Mouse (Mus musculus) midbrain, embryonic 16.5 days (tissue): Measurements from ENCODE around the gene Fopnl. TPM values are rescaled to one million over a fixed set of nuclear protein-coding genes. Genes with fewer than 3 reads are reported as not detected.

ENCODE experiments used
- ATAC-seq: fragments of 200-750 bp; cut with Nextera tagmentation; 2 replicates; pipeline ENCODE4 v1.8.0; 2017; ENCODE audit warnings: moderate TSS enrichment
- H3K27ac ChIP-seq: fragments of 300-500 bp; sonication (generic); 2 replicates; pipeline ENCODE4 v1.5.1; 2014; ENCODE audit warnings: mild to moderate bottlenecking, low read length, mixed read lengths
- H3K27me3 ChIP-seq: fragments of 300-500 bp; sonication (generic); 2 replicates; pipeline ENCODE4 v1.6.1; 2014; ENCODE audit warnings: low read depth, low read length, mixed read lengths; ENCODE audit not compliant: control insufficient read depth, insufficient read depth
- H3K36me3 ChIP-seq: fragments of 300-500 bp; sonication (generic); 2 replicates; pipeline ENCODE4 v1.6.1; 2014; ENCODE audit warnings: mild to moderate bottlenecking, low read length, moderate library complexity, mixed read lengths; ENCODE audit not compliant: control insufficient read depth, insufficient read depth
- H3K4me1 ChIP-seq: fragments of 300-500 bp; sonication (generic); 2 replicates; pipeline ENCODE4 v1.6.1; 2014; ENCODE audit warnings: mild to moderate bottlenecking, low read length, mixed read lengths; ENCODE audit not compliant: control insufficient read depth, insufficient read depth
- H3K4me2 ChIP-seq: fragments of 300-500 bp; sonication (generic); 2 replicates; pipeline ENCODE4 v1.6.1; 2014; ENCODE audit warnings: mild to moderate bottlenecking, low read length, mixed read lengths
- H3K4me3 ChIP-seq: fragments of 300-500 bp; sonication (generic); 2 replicates; pipeline ENCODE4 v1.5.1; 2014; ENCODE audit warnings: low read depth, mild to moderate bottlenecking, low read length, moderate library complexity, mixed read lengths
- H3K9ac ChIP-seq: fragments of 300-500 bp; sonication (generic); 2 replicates; pipeline ENCODE4 v1.6.1; 2014; ENCODE audit warnings: low read depth, low read length, mixed read lengths
- H3K9me3 ChIP-seq: fragments of 300-500 bp; sonication (generic); replicated peaks from 2 replicates; pipeline ENCODE4 v1.6.1; 2014; ENCODE audit warnings: mild to moderate bottlenecking, low read length, mixed read lengths; ENCODE audit not compliant: control insufficient read depth, poor library complexity, severe bottlenecking
- WGBS: fragments of 180-500 bp; shearing (Covaris S2); extraction: QIAGEN DNeasy Blood & Tissue Kit; methylation state at CpG from one replicate; pipeline ENCODE4 v1.1.7; 2014; 5-methylcytosine and 5-hydroxymethylcytosine counted together
- polyA plus RNA-seq: library from polyadenylated mRNA; unstranded; fragments of >200 nt; fragmentation: Nextera tagmentation; extraction: Ambion mirVana; gene quantifications from 2 replicates; pipeline ENCODE4 v1.2.1, GENCODE M21; 2015

Gene Fopnl
- polyA plus RNA-seq, 1 experiment from 2014 or later: 205 TPM

- Histone ChIP-seq H3K4me2 (no peak overlapping the region), H3K4me3 (no peak overlapping the region), H3K36me3 (peaks cover 21% of the 10 kb centered on the region), H3K27me3 (no peaks in the 10 kb centered on the region), H3K4me1 (no peaks in the 10 kb centered on the region), H3K9me3 (no peaks in the 10 kb centered on the region), H3K27ac (no peak overlapping the region), H3K9ac (no peak overlapping the region)
- WGBS: 88% methylated on average over 4 of the region's 4 CpGs
- no peak for ATAC-seq
Observed at GRCm38 (mm10) chr16:14297746-14298145, 19.5 kb downstream of the Fopnl start.

DNA sequence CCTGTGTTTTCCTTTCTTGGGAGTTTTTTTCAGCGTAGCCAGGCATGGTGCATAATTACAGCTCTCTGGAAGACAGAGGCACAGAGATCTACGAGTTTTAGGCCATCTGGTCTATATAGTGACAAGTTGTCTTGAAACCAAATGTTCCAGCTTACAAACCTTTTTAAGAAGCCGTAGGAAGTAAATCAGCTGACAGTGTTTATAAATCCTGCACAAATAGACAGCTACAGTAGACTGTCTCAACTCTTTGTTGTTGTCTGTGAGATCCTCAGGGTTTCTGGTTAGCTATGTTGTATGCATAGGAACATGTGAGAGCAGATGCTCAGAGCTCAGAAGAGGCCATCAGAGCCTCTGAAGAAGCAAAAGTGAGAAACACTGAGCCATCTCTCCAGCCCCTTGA is 20.1 kb downstream of the Fopnl start:
- Histone ChIP-seq H3K36me3 (peaks cover 21% of the 10 kb centered on the region), H3K27ac (no peak overlapping the region), H3K27me3 (0 out of 2 replicates have a peak, but pooled peaks cover 2% of the 10 kb centered on the region), H3K4me2 (no peak overlapping the region), H3K4me1 (peaks cover 3% of the 10 kb centered on the region; the same call in 1 of the 2 replicates), H3K4me3 (no peak overlapping the region), H3K9ac (no peak overlapping the region), H3K9me3 (no peaks in the 10 kb centered on the region)
- no peak for ATAC-seq
- WGBS: 90% methylated on average over 3 of the region's 3 CpGs

DNA sequence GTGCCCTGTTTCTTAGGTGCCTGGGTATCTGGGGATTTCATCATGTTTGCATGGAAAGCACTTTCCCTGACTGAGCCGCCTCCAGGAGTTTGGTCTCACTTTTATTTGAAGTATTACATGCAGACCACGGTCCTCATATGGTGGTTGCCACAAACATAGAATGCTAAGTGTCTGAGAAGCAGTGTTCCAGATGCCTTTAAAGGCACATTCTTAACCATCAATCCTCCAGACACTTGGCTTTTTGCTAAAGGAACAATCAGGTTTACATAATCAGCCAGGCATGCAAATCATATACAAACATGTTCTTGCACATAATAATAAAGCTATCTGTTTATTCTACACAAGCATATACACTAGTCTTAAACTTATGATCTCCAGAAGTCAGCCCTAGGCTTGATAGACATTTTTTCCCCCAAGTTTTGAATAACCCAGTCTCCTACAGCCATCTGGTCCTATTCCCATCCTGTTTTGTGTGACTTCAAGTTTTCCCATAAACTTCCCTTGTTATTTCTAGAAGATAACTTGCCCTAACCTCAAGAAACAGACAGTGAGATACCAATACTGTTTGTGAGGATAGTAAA is 20.6 kb downstream of the Fopnl start:
- H3K4me2 ChIP-seq: no peak overlapping the region
- H3K9me3 ChIP-seq: no peaks in the 10 kb centered on the region
- H3K27ac ChIP-seq: no peak overlapping the region
- 87% methylated on average over 2 of the region's 2 CpGs for WGBS
- H3K4me1 ChIP-seq: peaks cover 8% of the 10 kb centered on the region
- peaks cover 21% of the 10 kb centered on the region for H3K36me3 ChIP-seq
- no peak for ATAC-seq
- H3K4me3 ChIP-seq: no peak overlapping the region
- 0 out of 2 replicates have a peak, but pooled peaks cover 2% of the 10 kb centered on the region for H3K27me3 ChIP-seq
- no peak overlapping the region for H3K9ac ChIP-seq

DNA sequence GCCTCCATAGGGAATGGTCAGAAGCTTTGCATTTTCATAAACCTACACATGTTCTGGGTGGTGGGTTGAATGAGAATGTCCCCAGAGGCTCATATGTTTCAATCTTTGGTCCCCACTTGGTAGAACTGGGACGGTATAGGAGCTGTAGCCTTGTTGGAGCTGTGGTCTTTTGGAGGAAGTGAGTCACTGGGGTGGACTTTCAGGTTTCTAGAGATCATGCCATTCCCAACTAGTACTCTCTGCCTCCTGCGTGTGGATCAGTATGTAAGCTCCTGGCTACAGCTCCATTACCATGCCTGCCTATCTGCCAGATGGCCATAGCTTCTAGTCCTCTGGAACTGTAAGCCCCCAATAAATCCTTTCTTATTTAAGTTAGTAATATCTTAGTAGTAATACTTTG is 21.9 kb downstream of the Fopnl start:
- H3K4me2 ChIP-seq: no peak overlapping the region
- H3K36me3 ChIP-seq: peaks cover 14% of the 10 kb centered on the region
- H3K4me3 ChIP-seq: no peak overlapping the region
- WGBS: 97% methylated on average over 2 of the region's 2 CpGs
- H3K27ac ChIP-seq: no peak overlapping the region
- H3K9me3 ChIP-seq: no peaks in the 10 kb centered on the region
- no peak for ATAC-seq
- no peak overlapping the region for H3K9ac ChIP-seq
- H3K4me1 ChIP-seq: peaks cover 12% of the 10 kb centered on the region
- H3K27me3 ChIP-seq: 0 out of 2 replicates have a peak, but pooled peaks cover 2% of the 10 kb centered on the region

GRCm38 (mm10) chr16:14292205-14293199 is 24.7 kb downstream of the Fopnl start:
- 16% methylated on average over 31 of the region's 31 CpGs for WGBS
- H3K27ac ChIP-seq: no peak overlapping the region
- no peaks in the 10 kb centered on the region for H3K9me3 ChIP-seq
- peak overlapping the region; percentile 63 for H3K4me2 ChIP-seq
- peaks cover 3% of the 10 kb centered on the region; the same call in 1 of the 2 replicates for H3K36me3 ChIP-seq
- H3K9ac ChIP-seq: peak overlapping the region; percentile 27
- peaks cover 12% of the 10 kb centered on the region for H3K4me1 ChIP-seq
- 0 out of 2 replicates have a peak, but pooled peaks cover 2% of the 10 kb centered on the region for H3K27me3 ChIP-seq
- H3K4me3 ChIP-seq: peak overlapping the region; percentile 26
- peak; percentile 26; the same call in 1 of the 2 replicates for ATAC-seq

GRCm38 (mm10) chr16:14291223-14291622 is 26.0 kb downstream of the Fopnl start, which contains the start of gene Myh11:
Gene Myh11, minus strand, starts transcription at chr16:14291372.
- H3K4me2 ChIP-seq: peak within 1 kb of the TSS; percentile 63
- ATAC-seq: peak; percentile 32; the same call in 1 of the 2 replicates
- H3K9ac ChIP-seq: peak within 1 kb of the TSS; percentile 27
- H3K36me3 ChIP-seq: no peaks in the 10 kb centered on the region
- H3K4me3 ChIP-seq: peak within 1 kb of the TSS; percentile 26
- under 1% methylated on average over 15 of the region's 16 CpGs for WGBS
- no peak within 1 kb of the TSS for H3K27ac ChIP-seq
- H3K9me3 ChIP-seq: no peaks in the 10 kb centered on the region
- H3K4me1 ChIP-seq: peaks cover 12% of the 10 kb centered on the region
- 0 out of 2 replicates have a peak, but pooled peaks cover 2% of the 10 kb centered on the region for H3K27me3 ChIP-seq

GRCm38 (mm10) chr16:14272374-14272965 is 44.7 kb downstream of the Fopnl start:
- no peak overlapping the region for H3K4me2 ChIP-seq
- no peak for ATAC-seq
- H3K9ac ChIP-seq: no peak overlapping the region
- WGBS: 66% methylated on average over 4 of the region's 4 CpGs
- no peak overlapping the region for H3K4me3 ChIP-seq
- no peaks in the 10 kb centered on the region for H3K27me3 ChIP-seq
- no peaks in the 10 kb centered on the region for H3K36me3 ChIP-seq
- no peaks in the 10 kb centered on the region for H3K4me1 ChIP-seq
- no peaks in the 10 kb centered on the region for H3K9me3 ChIP-seq
- H3K27ac ChIP-seq: no peak overlapping the region

DNA sequence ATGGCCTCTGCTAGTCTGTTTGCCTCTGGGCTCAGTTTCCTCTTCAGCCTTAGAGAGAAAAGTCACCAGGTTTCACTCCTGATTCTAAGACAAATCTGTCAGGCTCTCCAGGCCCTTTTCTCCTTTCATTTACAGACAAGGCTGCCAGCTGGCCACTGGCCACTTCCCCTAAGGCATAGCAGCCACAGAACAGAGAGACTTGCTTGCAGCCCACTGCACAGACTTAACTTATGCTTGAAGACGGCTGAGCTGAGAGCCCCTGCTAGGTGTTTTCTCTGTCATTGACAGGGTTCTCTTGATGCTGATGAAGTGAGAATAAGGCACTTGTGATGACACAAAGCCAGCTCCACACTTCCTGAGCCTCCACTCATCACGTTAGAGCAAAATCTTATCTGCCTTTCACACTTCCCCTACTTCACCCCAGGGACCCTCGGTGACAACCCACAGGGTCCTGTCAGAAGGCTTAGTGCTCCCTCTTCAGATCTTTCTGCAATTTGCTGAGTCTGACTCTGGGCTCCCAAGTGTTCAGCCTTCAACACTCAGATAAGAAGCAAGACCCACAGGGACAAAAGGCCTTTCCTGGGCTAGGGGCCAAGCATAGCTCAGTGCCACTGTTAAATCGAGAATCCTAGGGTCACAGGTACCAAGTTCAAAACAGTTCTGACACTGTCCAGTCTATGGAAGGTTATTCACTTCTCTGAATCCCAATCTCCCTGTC is 51.8 kb downstream of the Fopnl start:
- H3K4me2 ChIP-seq: no peak overlapping the region
- no peaks in the 10 kb centered on the region for H3K9me3 ChIP-seq
- no peaks in the 10 kb centered on the region for H3K36me3 ChIP-seq
- H3K27me3 ChIP-seq: no peaks in the 10 kb centered on the region
- no peak overlapping the region for H3K9ac ChIP-seq
- 0 out of 2 replicates have a peak, but pooled peaks have one; percentile 42 for ATAC-seq
- H3K4me1 ChIP-seq: no peaks in the 10 kb centered on the region
- no peak overlapping the region for H3K27ac ChIP-seq
- WGBS: 43% methylated on average over 4 of the region's 4 CpGs
- H3K4me3 ChIP-seq: no peak overlapping the region
